Mouse (Mus musculus): Measurements from ENCODE around the gene Ddx56. TPM values are rescaled to one million over a fixed set of nuclear protein-coding genes. Genes with fewer than 3 reads are reported as not detected.
A peak's percentile ranks its signal among the peaks of the same experiment; 100 is the strongest.

The Ddx56 gene
- 10 to 100 TPM; 20.6 to 26.3 (median 21.5) TPM for total RNA-seq (2022)

DNA sequence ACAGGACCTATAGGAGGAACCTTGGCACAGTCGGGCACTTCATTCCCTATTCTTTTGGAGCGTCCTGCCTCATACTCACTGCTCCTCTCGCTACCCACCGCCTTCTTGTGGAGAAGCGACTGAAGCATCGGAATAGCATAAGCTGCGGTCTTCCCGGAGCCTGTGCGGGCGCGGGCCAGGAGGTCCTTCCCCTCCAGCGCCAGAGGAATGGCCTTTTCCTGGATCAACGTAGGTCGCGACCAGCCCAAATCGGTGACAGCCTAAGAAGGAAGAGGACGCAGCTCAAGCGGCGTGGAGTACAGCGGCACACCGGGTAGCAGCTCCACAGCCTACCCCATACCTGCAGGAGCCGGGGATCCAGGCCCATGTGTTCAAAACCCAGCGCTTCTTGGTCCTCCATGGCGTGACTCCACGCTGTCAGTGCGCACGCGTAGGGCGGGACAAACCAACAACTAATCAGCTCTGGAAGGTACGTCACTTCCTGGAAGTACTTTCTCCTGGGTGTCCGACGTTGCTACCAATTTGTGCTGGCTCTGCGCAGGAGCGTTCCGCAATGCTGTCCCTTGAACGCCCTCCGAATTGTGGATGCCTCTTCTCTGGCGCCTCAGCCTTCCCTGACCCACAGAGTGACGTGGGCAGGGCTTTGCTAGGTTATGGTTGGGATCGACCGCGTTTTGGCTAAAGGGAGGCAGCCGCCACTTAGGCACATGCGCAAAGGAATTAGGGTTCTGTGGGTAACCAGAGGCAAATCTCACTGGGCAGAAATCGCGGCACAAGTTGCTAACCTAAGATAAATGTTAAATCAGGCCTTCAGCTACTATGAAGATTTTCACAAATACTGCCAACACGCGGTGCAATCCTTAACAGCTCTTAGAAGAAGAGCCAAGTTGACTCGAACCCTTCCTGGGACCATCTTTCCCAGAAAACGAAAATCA lies at the start of gene Ddx56:
Gene Ddx56, minus strand, starts transcription at position 453 of the 935 bp plus-strand sequence.
- peak; percentile 89 to 92 for DNase-seq (ENCODE audit: low spot score in 2 of 2)

DNA sequence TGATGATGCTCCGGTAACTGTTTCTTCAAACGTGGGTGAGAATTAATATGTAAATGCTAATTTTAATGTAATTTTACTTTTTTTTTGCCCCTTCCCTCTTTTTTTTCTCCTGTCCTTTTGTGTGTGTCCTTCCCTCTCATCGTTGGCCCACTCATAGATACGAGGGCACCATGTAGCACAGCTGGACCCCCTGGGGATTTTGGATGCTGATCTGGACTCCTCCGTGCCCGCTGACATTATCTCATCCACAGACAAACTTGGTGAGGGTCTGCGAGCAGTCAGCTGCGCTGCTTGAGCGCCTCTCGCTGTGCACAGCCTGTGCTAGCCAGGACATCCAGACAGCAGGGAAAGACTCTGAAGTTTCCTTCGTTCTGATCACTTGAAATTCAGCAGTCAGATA lies 49.2 kb upstream of the Ddx56 start:
- DNase-seq (ENCODE audit: low spot score in 2 of 2), result no peak

DNA sequence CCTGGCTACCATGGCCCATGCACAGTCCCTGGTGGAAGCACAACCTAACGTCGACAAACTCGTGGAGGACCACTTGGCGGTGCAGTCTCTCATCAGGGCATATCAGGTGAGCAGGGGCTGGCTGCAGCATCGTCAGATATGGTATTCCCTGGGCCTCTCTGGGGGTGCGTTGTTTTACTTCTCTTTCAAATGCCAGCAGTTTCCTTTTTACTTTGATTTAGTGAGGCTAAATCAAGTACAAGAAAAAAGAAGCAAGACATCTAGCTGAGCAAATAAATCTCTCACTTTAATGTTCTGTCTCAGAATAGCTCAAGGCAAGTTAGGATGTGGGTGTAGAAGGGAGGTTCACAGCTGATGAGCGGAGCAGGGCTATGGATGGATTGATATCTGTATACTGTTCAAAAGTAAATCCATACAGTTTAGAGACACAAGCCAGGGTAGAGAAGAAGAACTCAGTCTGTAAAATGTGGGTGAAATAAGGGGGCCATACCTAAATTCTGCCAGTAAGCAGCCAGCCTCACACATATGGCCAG lies 46.4 kb upstream of the Ddx56 start:
- no peak for DNase-seq (ENCODE audit: low spot score in 2 of 2)

DNA sequence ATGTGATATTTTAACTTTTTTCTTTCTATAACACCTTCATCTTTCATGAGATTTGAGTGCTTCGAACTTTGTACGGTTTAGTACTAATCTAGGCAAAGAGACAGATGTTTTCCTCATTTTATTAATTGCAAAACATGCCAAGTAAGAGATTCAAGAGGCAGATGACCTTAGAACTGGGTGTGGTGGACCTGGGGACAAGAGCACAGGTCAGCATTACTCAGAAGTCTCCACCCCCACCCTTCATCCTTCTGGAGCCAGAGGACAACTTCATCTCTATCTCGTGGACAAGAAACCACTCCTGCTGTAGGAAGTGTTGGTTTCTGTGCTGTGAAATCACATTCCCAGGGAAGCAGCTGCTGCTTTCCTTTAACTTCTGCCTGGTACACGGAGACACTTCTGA lies 40.6 kb upstream of the Ddx56 start:
- DNase-seq (ENCODE audit: low spot score in 2 of 2), result no peak

DNA sequence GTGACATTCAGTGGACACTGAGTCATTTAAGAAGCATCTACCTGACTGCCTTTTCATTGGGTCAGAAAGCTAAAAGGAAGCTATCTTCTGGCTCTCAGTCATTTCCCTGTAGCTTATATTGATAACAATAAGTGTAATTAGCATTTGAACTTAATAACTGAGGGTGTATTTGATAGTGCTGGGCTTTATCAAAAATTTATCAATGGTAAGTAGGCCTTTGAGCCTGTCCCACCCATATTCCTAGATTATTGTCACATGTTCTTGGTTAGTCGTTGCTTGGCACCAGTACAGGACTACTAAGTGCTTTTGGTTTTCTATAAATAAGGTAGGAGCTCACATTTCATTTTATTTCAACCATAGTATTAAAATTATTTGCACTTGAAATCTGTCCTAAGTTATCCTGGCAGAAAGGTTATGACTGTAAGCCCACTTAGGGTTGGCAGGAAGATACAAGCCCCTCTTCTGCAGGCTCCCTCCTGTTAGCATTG lies 38.4 kb upstream of the Ddx56 start:
- no peak for DNase-seq (ENCODE audit: low spot score in 2 of 2)

DNA sequence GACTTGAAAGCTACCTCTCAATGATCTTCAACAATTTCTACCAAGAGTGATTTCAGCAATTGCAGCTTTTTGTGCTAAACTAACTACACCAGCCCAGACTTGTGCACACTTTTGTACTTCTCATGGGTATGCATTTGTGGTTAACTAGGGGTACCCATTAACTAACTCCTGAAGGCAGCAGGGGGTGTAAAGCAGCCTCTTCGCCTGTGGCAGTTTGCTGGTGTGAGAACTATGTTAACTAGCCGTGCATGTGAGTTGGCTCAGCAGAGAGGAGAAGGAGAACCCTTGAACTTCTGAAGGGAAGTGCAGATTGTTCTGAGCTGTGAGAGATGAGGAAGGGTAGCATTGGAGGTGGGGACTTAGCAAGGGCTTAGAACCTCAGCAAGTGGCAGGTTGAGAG lies 35.2 kb upstream of the Ddx56 start:
- DNase-seq (ENCODE audit: low spot score in 2 of 2), result no peak

DNA sequence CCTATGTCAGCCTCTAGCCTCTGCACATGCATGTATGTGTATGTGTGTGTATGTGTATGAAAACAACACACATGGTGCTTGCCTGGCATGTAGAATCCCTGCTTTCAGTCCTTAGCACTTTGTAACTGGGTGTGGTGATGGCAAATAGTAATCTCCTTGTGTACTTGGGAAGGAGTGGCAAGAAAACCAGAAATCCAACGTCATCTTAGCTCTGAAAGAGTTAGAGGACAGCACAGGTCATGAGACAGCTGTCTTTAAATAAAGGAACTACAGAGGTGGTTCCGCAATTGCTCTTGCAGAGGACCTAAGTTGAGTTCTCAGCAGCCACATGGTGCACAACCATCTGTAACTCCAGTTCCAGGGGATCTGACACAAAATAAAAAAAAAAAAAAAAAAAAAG lies 31.9 kb upstream of the Ddx56 start:
- DNase-seq (ENCODE audit: low spot score in 2 of 2), result no peak

DNA sequence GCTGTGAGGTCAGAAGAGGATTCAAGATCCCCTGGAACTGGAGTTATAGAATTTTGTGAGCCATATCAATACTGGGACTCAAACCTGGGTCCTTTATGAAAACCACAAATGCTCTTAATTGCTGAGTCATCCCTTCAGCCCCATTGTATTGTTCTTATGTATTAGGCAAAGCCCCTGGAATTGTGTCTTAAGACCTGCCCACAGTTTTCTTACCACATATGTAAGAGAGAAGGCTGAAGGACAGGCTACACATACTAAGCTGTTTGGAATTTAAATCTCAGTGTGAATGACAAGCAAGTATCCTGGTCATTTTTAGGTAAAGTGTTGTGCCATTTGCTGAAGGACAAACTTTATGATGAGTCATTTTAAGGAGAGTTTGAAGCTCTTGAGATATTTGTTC lies 28.5 kb upstream of the Ddx56 start:
- no peak for DNase-seq (ENCODE audit: low spot score in 2 of 2)

DNA sequence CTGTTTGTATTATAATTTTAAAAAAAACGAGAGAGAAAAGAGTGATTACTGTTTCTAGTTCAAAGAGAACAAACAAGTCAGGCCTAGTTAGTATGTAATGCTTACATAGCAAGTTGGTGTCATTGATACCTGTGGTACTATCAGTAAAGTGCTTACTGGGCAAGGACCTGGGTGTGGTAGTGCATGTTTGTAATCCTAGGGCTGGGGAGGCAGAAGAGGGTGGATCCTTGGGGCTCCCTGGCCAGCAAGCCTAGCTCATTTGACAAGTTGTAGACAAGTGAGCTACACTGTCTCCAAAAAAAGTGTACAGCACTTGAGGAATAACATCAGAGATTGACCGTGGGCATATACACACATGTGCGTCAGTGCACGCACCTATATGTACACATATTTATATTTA lies 27.1 kb upstream of the Ddx56 start:
- no peak for DNase-seq (ENCODE audit: low spot score in 2 of 2)

DNA sequence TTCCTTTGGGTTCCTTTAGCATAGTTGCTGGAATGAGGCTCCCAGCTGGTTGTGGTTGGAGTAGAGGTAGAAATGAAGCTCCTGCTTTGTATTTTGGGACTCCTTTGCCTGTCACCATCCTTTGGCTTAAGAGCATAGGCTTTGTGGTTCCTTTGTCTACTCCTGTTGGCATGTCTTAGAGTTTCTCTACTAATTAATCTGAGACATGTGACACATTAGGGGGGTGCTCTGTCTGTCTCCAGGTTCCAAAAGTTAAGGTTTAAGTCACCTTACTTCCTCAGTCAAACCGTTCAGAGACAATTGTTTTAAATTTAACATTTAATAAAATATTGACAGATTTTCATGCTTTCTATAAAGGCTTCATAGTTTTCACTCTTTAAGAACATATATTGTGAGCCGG lies 26.0 kb upstream of the Ddx56 start:
- DNase-seq (ENCODE audit: low spot score in 2 of 2), result no peak

DNA sequence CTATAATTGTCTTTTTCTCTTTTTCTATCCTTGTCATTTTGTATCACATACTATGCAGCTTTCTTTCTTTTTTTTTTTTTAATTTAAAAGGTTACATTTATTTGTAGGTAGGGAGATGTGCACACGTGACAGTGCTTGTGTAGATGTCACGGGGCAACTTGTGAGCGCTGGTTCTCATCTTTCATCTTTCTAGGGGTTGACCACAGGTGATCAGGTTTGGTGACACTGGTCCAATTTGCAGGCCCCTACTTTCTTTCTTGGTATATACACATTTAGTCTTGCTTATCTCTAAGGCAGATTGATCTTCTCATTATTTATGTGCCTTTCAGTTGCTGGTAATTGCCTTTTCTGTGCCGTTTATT lies 25.4 kb upstream of the Ddx56 start:
- DNase-seq (ENCODE audit: low spot score in 2 of 2), result no peak

DNA sequence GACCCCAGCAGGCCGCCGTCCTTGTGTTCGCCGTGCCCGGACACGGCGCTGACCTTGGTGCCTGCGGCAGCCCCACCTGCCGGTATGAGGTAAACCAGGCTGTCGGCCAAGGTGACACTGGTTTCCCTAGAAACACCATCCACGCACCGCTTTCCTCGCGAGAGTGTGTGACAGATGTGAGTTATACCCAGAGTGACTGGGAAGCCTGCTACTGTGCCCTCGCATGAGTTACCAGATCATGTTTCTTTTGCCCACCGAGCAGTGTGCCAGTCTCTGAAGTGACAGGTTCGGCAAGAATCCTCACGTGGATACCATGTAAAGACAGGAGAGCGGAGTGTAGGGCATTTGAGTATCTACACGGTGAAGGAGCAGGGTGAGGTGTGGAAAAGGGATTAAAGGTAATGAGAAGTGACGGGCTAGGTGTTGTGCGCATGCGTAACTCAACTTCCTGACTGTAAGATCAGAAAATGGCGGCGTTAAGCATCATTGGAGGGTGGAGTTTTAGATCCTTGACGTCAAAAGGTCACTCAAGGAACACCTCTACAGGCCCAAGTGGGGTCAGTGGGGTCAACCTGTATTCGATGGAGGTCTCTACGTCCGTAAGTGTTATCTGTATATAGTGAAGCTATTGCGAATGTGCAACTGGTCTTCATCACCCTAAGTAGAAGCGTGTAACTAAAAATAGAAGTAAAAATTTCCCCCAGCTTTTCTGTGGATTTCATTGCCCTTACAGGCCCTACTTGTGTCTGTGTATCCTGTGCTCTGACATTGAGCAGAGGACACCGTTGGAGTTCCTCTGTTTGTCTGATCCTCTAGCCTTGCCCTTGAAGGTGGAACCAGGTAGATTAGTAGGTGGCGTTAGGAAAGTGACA lies 24.8 kb upstream of the Ddx56 start:
- peak in 1 of 2 experiments; percentile 84 for DNase-seq (ENCODE audit: low spot score in 2 of 2)

DNA sequence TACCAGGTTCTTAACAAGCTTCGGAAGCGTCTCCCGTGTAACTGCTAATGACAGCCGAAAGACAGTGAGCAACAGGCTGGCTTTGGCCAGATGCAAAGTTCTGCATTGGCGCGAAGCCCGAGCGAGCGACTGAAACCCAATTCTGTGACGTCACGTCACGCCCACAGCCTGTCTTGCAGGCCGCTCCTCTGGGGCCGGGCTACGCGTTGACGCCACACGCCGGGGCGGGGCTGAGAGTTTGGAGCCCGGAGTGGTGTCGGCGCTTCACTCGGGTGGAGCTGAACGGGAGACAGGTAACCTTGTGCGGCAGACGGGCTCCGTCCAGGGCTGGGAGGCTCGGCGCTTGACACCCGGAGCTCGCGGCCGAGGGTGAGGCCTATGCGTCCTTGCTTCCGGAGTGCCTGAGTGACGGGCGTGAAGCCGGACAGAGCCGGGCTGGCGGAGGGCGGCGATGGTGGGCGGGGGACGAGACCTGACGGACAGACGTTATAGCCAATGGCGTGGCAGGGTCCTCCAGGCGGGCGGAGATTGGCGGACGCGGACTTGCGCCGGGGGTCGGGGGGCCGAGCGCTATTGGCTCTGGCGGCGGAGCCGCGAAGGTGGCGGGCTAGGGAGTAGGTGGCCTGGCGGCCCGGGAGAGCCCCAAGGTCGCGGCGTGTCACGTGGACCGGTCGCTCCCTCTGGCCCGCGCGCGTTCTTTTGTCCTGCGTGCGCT lies 24.0 kb upstream of the Ddx56 start, which contains the start of gene Ogdh:
Gene Ogdh, plus strand, starts transcription at position 233 of the 715 bp plus-strand sequence.
- DNase-seq (ENCODE audit: low spot score in 2 of 2), result peak; percentile 98 to 99

DNA sequence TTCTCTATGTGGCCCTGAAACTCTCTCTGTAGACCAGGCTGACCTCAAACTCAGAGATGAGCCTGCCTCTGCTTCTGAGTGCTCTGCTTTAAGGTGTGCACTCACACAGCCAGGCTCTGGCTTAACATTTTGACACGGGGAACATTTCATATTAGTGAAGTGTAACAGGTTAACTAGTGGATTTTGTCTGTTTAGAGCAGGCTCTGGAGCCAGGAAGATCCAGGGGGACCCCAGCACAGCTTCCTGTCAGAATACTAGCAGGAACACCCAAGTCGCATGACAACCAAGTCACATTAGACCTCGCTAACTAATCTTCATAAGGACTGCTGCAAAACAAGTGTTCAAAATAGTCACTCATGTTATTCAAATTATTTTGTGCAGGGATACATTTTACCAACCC lies 23.3 kb upstream of the Ddx56 start:
- DNase-seq (ENCODE audit: low spot score in 2 of 2), result no peak

DNA sequence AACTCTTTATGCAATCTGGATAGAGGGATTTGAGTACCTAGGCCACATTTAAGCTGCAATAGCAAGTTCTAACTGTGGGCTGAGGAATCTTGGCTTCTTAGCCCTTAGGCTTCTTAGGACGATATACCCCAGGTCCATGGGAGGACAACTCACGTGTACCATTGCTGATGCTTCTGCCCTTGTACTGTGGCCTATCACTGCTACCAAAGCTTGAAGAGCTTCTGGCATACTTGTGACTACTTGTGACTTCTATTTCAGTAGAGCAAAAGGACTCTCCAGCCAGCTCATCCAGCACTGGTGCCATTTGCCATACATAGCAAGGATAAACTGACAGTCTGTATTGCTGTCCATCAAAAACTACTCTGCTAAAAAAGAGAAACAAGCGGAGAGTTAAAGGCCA lies 22.6 kb upstream of the Ddx56 start:
- DNase-seq (ENCODE audit: low spot score in 2 of 2), result no peak

DNA sequence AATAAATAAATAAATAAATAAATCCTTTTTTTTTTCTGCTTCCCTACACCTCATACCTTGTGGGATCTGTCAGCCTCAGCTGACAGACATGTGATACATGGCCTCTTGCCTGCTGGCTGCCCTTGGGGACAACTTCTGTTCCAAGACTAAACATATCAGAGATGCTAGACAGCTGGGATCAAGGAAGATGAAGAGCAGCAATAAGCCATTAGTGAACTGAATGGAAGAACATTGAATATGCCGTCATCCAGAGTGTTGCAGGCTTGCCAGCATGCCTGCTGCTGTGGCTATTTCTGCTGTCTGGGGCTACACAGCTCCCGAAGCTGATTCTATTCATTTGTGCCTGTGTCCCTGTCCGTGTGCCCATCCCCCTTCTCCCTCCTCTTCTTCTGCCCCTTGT lies 15.4 kb upstream of the Ddx56 start:
- DNase-seq (ENCODE audit: low spot score in 2 of 2), result peak; percentile 63 to 76

DNA sequence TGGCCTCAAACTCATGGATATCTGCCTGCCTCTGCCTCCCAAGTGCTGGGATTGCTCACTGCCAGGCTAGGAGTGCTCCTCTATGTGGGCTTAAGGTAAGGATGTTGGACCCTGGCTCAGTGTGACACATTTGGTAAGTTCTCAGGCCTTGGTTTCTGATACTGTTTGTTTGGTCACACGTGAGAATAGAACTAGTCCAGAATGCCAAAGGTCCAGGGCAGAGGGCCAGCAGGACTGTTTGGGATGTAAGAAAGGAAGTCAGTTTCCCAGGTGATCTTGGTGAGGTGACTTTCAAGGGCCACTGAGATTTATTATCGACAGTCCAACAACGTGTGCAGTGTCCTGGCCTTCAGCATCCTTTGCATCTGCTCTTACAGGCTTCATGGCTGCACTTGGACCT lies 8.9 kb upstream of the Ddx56 start:
- DNase-seq (ENCODE audit: low spot score in 2 of 2), result no peak

DNA sequence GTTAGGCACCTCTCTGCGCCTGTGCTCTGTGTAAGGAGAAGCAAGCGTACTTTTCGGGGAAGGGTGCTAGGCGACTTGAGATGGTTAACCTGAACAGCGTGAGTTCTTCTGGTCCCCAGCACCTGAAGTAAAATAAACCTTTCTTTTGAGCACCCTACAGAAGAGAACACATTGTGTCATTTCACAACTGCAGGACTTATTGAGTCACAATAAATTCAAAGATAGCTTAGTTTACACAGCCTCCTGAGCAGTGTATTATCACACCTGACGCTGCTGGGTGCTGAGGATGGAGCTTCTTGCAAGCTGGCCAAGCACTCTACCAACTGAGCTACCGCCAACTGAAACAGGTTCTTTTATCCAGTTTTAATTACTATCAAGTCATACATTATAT lies 7.5 kb upstream of the Ddx56 start:
- DNase-seq (ENCODE audit: low spot score in 2 of 2), result no peak

DNA sequence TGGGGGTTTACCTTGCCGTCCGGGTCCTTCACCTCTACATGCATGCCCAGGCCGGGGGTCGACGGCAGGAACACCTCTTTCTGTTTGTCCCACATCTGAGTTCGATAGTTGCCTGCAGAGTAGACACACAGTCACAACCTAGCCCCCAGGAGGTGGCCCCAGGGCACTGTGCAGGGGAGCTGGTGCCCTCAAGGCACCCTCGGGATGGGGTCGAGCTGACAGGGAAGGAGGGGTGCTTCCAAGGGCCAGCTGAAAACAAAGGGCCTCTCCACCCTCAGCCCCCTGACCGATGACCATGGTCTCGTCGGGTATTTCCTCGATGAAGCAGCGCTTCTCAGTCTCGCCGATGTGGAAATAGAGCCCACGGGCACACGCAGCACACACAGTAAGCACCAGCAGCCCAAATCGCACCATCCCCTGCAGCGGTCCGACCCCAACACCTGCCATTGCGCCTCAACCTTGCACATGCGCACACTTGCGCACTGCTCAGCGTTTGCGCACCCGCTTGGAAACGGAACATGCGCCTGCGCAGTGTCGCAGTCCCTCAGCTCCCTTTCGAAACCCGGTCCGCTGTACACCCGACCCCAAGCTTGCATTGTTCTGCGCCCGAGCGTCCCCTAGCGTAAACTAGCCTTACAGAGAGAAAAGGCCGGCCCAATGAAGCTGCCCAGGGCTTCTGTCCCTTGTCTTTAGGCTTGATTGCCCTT lies 7.0 kb upstream of the Ddx56 start, which contains the start of gene Tmed4:
Gene Tmed4, minus strand, starts transcription at position 484 of the 707 bp plus-strand sequence.
- peak; percentile 94 to 97 for DNase-seq (ENCODE audit: low spot score in 2 of 2)

DNA sequence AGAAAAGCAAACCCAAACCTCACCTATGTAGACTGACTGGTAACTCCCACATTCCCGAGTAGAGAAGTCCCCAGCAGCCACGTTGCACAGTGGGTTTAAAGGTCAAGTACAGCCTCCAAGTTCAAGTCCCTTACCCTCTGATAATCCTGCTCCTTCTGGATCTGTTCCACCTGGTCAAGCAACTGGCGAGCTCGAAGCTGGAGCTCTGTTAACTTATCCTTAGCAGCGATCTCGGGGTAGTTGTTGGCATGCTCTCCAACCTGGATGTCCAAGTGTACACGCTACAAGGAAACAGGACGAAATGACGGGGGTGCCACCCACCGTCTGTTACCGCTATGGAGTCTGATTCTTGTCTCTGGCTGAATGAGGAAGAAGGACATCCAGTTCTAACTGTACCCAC lies 6.0 kb upstream of the Ddx56 start:
- no peak for DNase-seq (ENCODE audit: low spot score in 2 of 2)

DNA sequence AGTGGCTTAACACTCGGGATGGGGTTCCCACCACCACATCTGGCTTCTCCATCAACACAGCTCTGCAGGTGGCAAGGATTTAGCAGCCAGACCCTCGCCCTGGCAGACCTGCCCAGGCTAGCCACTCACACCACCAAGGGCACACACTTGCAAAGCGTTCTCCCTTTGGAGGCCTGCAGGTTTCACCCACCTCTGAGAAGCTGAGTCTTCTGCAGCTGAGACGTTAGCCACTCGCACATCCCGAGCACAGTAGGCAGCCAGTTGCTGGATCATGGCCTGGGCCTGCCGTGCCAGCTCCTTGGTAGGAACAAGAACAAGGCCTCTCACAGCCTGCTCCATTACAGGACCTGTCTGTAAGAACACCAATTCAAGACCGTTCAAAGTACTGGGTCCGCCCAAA lies 951 bp downstream of the Ddx56 start:
- no peak for DNase-seq (ENCODE audit: low spot score in 2 of 2)

All from gastrocnemius, adult 8-10 months (tissue).